Mouse (Mus musculus) cerebellum, adult (tissue): ENCODE data around the gene Fscn1.

Experiments
- ATAC-seq: cut with Nextera tagmentation; 2 replicates; pipeline ENCODE4 v1.9.2; 2017; ENCODE audit warnings: mild to moderate bottlenecking, moderate library complexity, mixed read lengths; ENCODE audit not compliant: insufficient number of reproducible peaks, low FRiP score, low TSS enrichment

The Fscn1 gene

GRCm38 (mm10) chr5:142959576-142960556 is at the start of gene Fscn1:
TSS of gene Fscn1 (plus strand) at chr5:142960343.
- 0 out of 2 replicates have a peak, but pooled peaks have one; percentile 26 for ATAC-seq

DNA sequence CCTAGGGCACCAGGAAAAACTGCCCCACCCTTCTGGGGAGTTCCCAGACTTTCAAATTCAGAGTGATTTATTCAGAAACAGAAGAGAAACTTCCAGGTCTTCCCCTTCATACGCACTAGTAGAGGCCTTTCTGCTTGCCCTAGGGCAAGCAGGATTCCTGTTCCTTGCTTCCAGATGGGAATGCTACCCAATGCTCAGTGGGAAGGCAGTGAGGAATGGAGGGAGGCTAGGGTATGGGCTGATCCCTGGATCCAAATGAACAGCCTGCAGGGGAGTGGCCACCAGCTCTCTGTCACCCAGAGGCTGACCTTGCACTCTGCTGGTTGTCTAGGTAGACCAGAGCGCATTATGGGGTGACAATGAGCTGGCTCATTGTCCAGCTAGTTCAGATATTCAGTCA is 48.5 kb upstream of the Fscn1 start:
- no peak for ATAC-seq

DNA sequence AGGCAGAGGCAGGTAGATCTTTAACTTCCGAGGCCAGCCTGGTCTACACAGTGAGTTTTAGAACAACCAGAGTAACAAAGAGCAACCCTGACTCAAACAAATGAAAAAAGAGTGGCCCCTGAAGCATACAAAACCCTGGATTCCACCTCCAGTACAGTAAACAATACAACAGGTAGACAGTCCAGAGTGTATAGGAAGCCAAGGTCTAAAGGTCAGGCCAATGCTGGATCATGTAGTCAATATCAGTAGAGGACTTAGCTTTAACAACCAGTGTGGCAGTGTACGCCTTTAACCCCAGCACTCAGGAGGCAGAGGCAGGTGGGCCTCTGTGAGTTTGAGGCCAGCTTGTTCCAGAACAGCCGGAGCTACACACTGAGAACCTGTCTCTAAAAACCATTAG is 47.8 kb upstream of the Fscn1 start:
- ATAC-seq: no peak

DNA sequence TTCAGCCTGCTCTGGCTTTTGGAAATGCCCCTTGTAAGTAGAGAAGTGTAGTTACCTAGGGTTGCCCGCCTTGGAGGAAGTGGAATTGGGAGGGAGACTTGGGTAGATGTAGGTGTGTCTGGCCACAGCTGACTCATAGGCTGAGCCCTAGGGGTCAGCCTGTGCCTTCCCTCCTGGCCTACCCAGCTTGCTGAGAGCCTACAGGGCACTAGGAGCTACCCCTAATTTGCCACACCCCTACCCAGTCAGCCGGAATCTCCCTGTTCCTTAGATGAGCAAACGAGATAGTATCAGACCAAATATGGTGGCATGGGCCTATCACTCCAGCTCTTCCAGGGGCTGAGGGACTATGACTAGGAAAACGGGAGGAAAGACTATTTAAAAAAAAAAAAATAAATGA is 47.4 kb upstream of the Fscn1 start:
- ATAC-seq: no peak

DNA sequence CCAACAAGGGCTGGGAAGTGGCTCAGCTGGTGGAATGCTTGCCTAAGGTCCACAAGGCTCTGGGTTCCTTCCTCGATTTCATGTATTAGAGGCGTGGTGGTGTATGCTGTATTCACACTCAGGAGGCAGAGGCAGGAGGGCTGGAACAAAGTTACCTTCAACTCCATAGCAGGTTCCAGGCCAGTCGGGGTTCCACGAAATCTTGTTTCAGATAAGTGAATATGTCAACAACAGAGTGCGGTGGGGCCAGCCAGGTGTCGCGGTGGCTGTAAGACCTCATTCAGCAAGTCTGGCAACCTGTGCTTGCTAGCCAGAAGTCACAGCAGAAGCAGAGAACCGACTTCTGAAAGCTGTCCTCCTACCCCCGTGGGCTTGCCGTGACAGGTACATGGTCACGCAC is 44.9 kb upstream of the Fscn1 start:
- no peak for ATAC-seq

GRCm38 (mm10) chr5:142916593-142916992 is 43.5 kb upstream of the Fscn1 start:
- no peak for ATAC-seq

- ATAC-seq: no peak
Measured at GRCm38 (mm10) chr5:142917402-142917801, 42.7 kb upstream of the Fscn1 start.

DNA sequence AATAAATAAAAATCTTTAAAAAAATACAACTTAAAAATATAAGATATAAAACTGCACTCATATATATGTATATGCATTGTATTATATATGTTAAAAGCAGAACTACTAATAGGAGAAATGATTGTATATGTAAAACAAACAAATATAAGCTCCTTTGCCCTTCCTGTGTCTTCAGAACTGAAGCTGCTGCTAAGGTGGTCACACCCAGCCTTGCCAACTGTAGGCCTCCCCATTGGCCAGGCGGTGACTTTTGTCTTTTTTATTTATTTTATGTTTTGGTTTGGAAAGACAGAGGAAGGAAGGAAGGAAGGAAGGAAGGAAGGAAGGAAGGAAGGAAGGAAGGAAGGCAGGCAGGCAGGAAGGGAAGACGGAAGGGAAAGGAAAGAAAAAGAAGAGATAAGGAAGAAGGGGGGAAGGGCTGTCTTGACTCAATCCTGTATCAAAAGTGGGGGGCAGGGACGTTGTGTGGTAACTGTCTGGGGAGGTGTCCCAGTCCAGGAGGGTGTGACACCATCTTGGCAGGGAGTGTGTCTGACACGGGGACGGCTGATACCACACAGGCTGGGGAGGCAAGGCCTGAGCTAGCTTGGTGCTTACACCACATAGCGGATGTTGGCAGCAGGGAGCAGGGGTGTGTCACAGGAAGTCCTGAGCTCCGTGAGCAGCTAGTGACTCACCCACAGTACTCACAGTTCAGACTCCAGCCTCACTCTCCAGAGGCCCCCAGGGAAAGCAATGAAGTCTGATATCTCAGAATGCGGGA is 39.7 kb upstream of the Fscn1 start:
- no peak for ATAC-seq

- ATAC-seq: no peak
Measured at GRCm38 (mm10) chr5:142921074-142921459, 39.1 kb upstream of the Fscn1 start.

- ATAC-seq: no peak
Measured at GRCm38 (mm10) chr5:142922251-142922650, 37.9 kb upstream of the Fscn1 start.

GRCm38 (mm10) chr5:142923781-142924180 is 36.4 kb upstream of the Fscn1 start:
- ATAC-seq: no peak

GRCm38 (mm10) chr5:142924336-142924959 is 35.7 kb upstream of the Fscn1 start:
- ATAC-seq: no peak

DNA sequence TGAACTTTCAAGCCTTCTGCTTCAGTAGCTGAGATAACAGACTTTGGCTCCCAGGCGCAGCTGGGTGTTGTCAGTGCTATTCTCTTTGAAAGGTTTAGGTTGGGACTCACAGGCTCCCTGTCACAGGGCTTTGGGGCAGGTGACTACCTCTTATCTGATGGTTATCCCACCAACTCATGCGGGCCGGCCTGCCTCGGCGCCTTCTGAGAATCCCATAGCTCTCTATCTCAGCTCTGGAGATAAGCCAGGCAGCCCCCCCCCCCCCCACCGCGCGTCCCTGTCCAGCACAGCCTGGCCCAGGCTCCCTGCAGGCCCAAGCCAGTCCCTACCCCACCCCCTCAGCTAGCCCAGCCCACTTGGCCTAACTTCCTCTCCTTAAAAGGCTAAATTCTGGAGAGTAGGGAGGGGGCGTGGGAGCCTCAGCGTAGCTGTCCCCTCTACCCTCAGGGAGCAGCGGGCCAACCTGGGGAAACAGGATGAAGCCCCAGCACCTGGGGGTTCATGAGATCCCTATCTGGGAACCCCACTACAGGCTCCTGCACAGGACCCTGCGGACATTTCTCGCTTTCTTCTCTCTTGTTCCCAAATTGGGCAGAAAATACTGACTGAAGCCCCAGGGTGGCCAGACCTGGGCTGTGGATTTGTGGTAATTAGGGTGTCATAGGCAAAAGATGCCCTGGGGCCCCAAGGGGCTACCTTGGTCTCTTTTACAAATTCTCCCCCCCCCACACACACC is 33.8 kb upstream of the Fscn1 start:
- no peak for ATAC-seq

DNA sequence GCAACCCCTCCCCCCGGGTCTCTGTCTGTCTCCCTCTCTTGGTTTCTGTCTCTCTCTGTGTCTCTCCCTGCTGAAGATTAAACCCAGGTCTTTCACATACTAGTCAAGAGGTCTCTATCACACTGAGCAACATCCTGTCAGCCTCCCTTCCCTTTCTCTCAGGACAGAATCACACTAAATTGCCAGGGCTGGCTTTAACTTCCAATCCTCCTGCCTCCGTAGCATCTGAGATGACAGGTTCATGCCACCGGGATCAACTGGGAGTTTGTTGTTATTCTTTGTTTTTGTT is 33.3 kb upstream of the Fscn1 start:
- no peak for ATAC-seq

DNA sequence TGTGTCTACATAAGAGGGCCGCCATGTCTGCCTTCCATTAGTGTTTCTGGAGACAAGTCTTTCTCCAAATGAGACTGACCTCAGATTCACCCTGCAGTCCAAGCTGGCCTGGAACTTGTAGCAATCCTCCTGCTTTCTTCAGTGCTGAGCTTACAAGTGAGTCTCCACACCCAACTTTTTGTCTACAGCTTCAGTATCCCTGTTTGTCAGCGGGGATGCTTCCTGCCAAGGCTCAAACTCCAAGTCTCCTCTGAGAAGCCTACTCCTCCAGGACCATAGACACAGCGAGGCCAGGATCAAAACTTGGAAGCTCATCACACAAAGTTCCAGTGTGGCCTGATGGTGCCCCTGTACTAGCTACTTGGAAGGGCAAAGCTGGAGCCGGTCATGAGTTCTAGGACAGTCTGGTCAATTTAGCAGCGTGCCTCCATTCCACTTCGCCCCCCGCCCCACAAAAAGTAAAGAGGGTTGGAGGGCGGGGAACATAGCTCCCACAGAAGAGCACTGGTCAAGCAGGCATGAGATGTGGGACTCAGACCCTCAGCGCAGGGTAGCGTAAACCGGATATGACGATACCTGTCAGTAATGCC is 32.7 kb upstream of the Fscn1 start:
- ATAC-seq: no peak

DNA sequence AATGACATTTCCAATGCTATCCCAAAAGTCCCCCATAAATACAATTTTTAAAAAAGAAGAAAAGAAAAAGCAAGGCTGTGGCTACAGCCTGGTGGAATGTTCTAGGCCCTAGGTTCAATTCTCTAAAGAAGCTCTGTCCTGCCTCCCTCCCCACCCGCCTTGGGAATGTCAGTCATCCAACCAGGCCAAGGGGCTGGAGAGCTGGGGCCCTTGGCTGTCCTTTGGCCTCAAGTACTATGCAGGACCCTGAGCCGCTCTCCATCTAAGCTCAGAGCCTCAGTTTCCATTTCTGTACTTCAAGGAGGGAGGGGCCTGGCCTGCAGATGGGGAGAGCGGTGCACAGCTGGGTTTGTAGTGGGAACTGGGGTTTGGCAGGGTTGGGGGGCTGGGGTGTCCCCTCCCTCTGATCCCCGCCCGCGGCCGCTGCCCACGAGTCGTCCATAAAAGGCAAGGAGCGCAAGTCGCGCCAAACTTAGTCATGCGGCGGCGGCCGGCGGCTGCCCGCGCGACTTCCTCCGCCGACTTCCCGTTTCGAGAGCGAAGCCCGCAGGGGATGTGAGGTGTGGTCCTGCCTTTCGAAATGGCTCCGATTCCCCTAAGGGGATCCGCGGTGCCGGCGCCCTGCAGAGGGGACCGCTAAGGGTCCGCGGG is 31.3 kb upstream of the Fscn1 start:
- no peak for ATAC-seq

DNA sequence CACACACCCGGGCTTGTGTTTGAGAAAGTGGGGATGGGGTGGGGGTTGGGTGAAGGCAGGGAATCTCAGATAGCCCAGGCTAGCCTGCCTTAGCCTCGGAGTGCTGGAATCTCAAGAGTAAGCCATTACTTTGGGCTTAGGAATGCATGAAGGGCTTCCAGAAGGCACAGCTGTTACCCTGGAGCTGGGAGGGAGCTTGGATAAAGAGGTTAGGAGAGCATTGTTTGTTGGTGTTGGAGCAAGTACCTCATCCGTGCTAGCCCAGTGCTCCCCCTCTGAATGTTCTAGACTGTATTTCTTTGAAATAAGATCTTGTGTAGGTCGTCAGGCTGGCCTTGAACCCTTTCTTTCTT is 30.8 kb upstream of the Fscn1 start:
- no peak for ATAC-seq

DNA sequence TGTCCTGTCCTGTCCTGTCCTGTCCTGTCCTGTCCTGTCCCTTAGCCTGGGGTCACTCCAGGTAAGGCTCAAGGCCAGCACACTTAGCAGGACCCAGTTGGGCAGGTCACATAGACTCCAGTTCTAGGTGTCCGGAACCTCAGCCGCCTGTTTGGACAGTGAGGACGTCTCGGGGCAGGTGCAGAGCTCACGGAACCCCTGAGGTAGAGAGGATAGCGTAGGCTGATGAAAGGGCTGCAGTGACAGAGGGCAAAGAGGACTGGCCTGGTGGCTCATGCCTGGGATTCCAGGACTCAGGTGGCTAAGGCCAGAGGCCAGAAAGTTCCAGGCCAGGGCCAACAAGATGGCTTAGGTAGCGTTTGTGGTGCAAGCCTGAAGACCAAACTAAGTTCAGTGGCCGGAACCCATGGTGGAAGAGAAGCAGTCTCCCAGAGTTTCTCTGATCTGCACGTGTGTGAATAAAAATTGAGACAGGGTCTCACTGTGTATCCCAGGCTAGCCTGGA is 28.9 kb upstream of the Fscn1 start:
- no peak for ATAC-seq

GRCm38 (mm10) chr5:142932084-142932685 is 28.0 kb upstream of the Fscn1 start:
- ATAC-seq: peak; percentile 87
